Mouse (Mus musculus) hindbrain, postnatal 0 days (tissue): ENCODE measurements around the gene Btbd35f9. TPM values are rescaled to one million over a fixed set of nuclear protein-coding genes. Genes with fewer than 3 reads are reported as not detected.
"Not testable (repeated sequence)": the region's sequence is repeated elsewhere in the genome, so short reads cannot be mapped to it uniquely, and the experiment has no call there.

ENCODE experiments used
- ATAC-seq: fragments of 200-750 bp; cut with Nextera tagmentation; 2 replicates; pipeline ENCODE4 v1.8.0; 2017; ENCODE audit warnings: mild to moderate bottlenecking, moderate TSS enrichment, moderate library complexity
- DNase-seq: peaks from one replicate; pipeline ENCODE4 v3.0.0-alpha.2; 2015; ENCODE audit warnings: low spot score
- H3K27ac ChIP-seq: fragments of 300-500 bp; sonication (generic); 2 replicates; pipeline ENCODE4 v1.5.1; 2014; ENCODE audit warnings: mild to moderate bottlenecking
- H3K27me3 ChIP-seq: fragments of 300-500 bp; sonication (generic); 2 replicates; pipeline ENCODE4 v1.6.1; 2014; ENCODE audit warnings: low read length, mixed read lengths; ENCODE audit not compliant: insufficient read depth
- H3K36me3 ChIP-seq: fragments of 300-500 bp; sonication (generic); 2 replicates; pipeline ENCODE4 v1.6.1; 2014; ENCODE audit warnings: low read length, mixed read lengths; ENCODE audit not compliant: insufficient read depth
- H3K4me1 ChIP-seq: fragments of 300-500 bp; sonication (generic); 2 replicates; pipeline ENCODE4 v1.6.1; 2014; ENCODE audit warnings: antibody characterized with exemption, low read length, mixed read lengths; ENCODE audit not compliant: insufficient read depth
- H3K4me2 ChIP-seq: fragments of 300-500 bp; sonication (generic); 2 replicates; pipeline ENCODE4 v1.6.1; 2014; ENCODE audit warnings: low read depth, mild to moderate bottlenecking, low read length, moderate library complexity, mixed read lengths
- H3K4me3 ChIP-seq: fragments of 300-500 bp; sonication (generic); 2 replicates; pipeline ENCODE4 v1.5.1; 2014; ENCODE audit warnings: low read length
- H3K9ac ChIP-seq: fragments of 300-500 bp; sonication (generic); replicated peaks from 2 replicates; pipeline ENCODE4 v1.6.1; 2014; ENCODE audit warnings: mild to moderate bottlenecking, low read length, moderate library complexity, mixed read lengths
- H3K9me3 ChIP-seq: fragments of 300-500 bp; sonication (generic); 2 replicates; pipeline ENCODE4 v1.6.1; 2016; ENCODE audit warnings: low read length, mixed read lengths
- WGBS: fragments of 180-500 bp; shearing (Covaris S2); extraction: QIAGEN DNeasy Blood & Tissue Kit; methylation state at CpG from one replicate; pipeline ENCODE4 v1.1.7; 2014; 5-methylcytosine and 5-hydroxymethylcytosine counted together
- polyA plus RNA-seq: library from polyadenylated mRNA; unstranded; fragments of >200 nt; fragmentation: Nextera tagmentation; extraction: Ambion mirVana; gene quantifications from 2 replicates; pipeline ENCODE4 v1.2.1, GENCODE M21; 2015
- total RNA-seq: library from RNA; depleted of rRNA; stranded (reverse); fragments of >200 nt; gene quantifications from 2 replicates; pipeline ENCODE4 v1.2.3, GENCODE M21; 2014; rRNA removed

Gene Btbd35f9
- total RNA-seq (not detected in 2 replicates), polyA plus RNA-seq (not detected in 2 replicates)

DNA sequence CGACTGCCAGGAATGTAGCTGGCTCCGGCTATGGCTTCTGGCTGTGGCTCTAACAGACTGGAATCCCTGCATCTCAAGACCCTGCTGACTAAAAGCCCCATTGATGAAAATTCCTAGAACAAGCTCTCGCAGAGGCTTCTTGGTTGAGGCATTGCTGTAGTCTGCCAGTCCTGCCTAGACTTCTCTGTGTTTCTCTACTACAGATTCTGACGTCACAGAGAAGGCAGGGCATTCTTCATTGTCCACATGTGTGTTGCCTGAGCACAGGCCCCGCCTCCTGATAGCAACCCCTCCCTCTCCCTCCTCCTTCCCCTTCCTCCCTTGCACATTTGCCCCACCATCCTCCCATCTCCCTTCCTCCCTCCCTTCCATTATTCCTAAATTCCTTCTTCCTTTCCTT lies at the start of gene Btbd35f9:
Gene Btbd35f9, minus strand, starts transcription at position 101 of the 400 bp plus-strand sequence.
- H3K4me2 ChIP-seq, H3K27me3 ChIP-seq, ATAC-seq, H3K9ac ChIP-seq, H3K9me3 ChIP-seq, H3K27ac ChIP-seq, DNase-seq, H3K4me1 ChIP-seq, H3K36me3 ChIP-seq, H3K4me3 ChIP-seq: not testable (repeated sequence)
- WGBS = no CpG with 5 or more reads among the region's 5 CpGs

Other genes with a start within 250 kb of the Btbd35f9 start
- not detected in 2 replicates for gene Btbd35f6, start 205.0 kb downstream of the Btbd35f9 start, total RNA-seq
- not detected in 2 replicates for gene Btbd35f6, start 205.0 kb downstream of the Btbd35f9 start, polyA plus RNA-seq
- not detected in 2 replicates for gene Gm21870, start 174.7 kb downstream of the Btbd35f9 start, total RNA-seq
- gene Gm21870, start 174.7 kb downstream of the Btbd35f9 start, polyA plus RNA-seq = not detected in 2 replicates
- not detected in 2 replicates for gene Spin2g, start 77.2 kb upstream of the Btbd35f9 start, total RNA-seq
- gene Spin2g, start 77.2 kb upstream of the Btbd35f9 start, polyA plus RNA-seq = not detected in 2 replicates